Mouse (Mus musculus) ovary, postnatal 36 days (tissue): ENCODE results near the gene Trib2.

ENCODE experiments used
- DNase-seq: peaks from one replicate; pipeline ENCODE4 v3.0.0; 2022; ENCODE audit warnings: low spot score, mixed read lengths

The Trib2 gene

GRCm38 (mm10) chr12:15761453-15762116 is 55.1 kb downstream of the Trib2 start:
- DNase-seq = no peak

- no peak for DNase-seq
Measured at GRCm38 (mm10) chr12:15760684-15761083, 56.0 kb downstream of the Trib2 start.

GRCm38 (mm10) chr12:15758866-15759265 is 57.9 kb downstream of the Trib2 start:
- no peak for DNase-seq

- DNase-seq = no peak
Measured at GRCm38 (mm10) chr12:15757351-15757750, 59.4 kb downstream of the Trib2 start.

GRCm38 (mm10) chr12:15755030-15755690 is 61.6 kb downstream of the Trib2 start:
- DNase-seq = no peak

- no peak for DNase-seq
Measured at GRCm38 (mm10) chr12:15754602-15755001, 62.1 kb downstream of the Trib2 start.

GRCm38 (mm10) chr12:15749646-15750195 is 67.0 kb downstream of the Trib2 start:
- no peak for DNase-seq

GRCm38 (mm10) chr12:15745752-15746151 is 71.0 kb downstream of the Trib2 start:
- no peak for DNase-seq
